Mouse (Mus musculus) embryonic facial prominence, embryonic 10.5 days (tissue): ENCODE data around the gene Apmap. TPM values are rescaled to one million over a fixed set of nuclear protein-coding genes. Genes with fewer than 3 reads are reported as not detected.

Experiments used
- DNase-seq: peaks from one replicate; pipeline ENCODE4 v3.0.0-alpha.2; 2017; ENCODE audit warnings: low spot score
- H3K27ac ChIP-seq: fragments of 300-500 bp; sonication (generic); replicated peaks from 2 replicates; pipeline ENCODE4 v1.5.1; 2016; ENCODE audit warnings: mild to moderate bottlenecking
- H3K27me3 ChIP-seq: fragments of 300-500 bp; sonication (generic); replicated peaks from 2 replicates; pipeline ENCODE4 v1.6.1; 2016; ENCODE audit warnings: low read depth, mild to moderate bottlenecking; ENCODE audit not compliant: poor library complexity, severe bottlenecking
- H3K36me3 ChIP-seq: fragments of 300-500 bp; sonication (generic); replicated peaks from 2 replicates; pipeline ENCODE4 v1.6.1; 2016; ENCODE audit warnings: mild to moderate bottlenecking, moderate library complexity
- H3K4me1 ChIP-seq: fragments of 300-500 bp; sonication (generic); 2 replicates; pipeline ENCODE4 v1.6.1; 2016
- H3K4me3 ChIP-seq: fragments of 300-500 bp; sonication (generic); 2 replicates; pipeline ENCODE4 v1.5.1; 2016; ENCODE audit warnings: mild to moderate bottlenecking, moderate library complexity
- H3K9me3 ChIP-seq: fragments of 300-500 bp; sonication (generic); 2 replicates; pipeline ENCODE4 v1.6.1; 2016; ENCODE audit warnings: mild to moderate bottlenecking
- WGBS: fragments of 180-500 bp; shearing (Covaris S2); methylation state at CpG from one replicate; pipeline ENCODE4 v1.1.7; 2016; 5-methylcytosine and 5-hydroxymethylcytosine counted together
- polyA plus RNA-seq: library from polyadenylated mRNA; unstranded; fragments of >200 nt; fragmentation: Nextera tagmentation; extraction: Ambion mirVana; gene quantifications from 2 replicates; pipeline ENCODE4 v1.2.1, GENCODE M21; 2016

Gene Apmap
- polyA plus RNA-seq, 1 experiment from 2014 or later: 27.9 TPM

DNA sequence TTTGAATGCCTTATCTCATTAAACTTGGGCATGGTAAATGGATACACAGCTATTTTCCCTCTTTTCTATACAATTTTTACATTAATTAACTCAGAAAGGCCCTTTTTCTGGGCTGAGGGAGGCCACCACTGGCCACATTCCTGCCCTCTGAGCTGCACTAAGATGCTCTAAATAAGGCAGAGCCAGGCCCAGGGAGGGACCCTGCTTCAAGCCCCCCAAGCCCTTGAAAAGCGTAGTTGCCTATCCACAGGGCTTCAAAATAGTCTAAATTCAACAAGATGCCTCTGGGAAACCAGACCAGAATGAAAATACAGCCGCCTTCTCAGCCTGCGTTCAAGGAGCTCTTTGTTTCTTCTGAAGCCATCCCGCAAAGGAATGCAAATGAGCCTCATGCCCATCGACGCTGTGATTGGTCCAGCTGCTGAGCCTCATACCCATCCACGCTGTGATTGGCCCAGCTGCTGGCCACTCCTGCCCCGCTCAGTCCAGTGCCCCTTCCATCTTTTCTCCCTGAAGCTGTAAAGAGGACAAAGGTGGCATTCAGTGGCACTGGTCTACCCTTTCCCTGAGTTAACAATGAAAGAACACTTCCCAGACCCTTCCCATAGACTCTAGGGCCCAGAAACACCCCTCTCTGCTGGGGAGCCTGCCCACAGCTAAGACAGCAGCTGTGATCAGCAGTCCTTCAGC lies 35.5 kb upstream of the Apmap start:
- 43% methylated on average over 8 of the region's 8 CpGs for WGBS
- Histone ChIP-seq H3K4me3 (no peak overlapping the region), H3K27ac (peak overlapping the region; percentile 83), H3K9me3 (0 out of 2 replicates have a peak, but pooled peaks cover 3% of the 10 kb centered on the region), H3K4me1 (peaks cover 4% of the 10 kb centered on the region; the same call in 1 of the 2 replicates), H3K36me3 (no peaks in the 10 kb centered on the region), H3K27me3 (no peaks in the 10 kb centered on the region)
- DNase-seq: peak; percentile 70

DNA sequence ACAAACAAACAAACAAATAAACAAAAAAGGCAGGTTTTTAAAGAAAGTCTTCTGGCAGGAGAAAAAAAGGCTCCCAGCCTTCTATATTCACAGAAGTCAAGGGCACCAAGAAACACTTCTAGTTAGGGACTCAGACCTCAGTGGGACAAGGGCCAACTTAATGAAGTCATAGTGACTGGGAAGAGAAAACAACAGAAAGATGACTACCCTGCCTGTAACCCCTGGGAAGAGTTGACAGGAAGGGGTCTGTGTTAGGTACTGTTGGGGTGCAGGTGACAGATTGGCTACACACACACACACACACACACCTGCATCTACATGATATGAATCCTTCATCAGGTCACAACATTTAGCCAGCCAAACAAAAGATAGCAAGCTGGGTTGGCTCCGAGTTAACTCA lies 34.8 kb upstream of the Apmap start:
- H3K4me1 ChIP-seq: no peaks in the 10 kb centered on the region
- H3K36me3 ChIP-seq: no peaks in the 10 kb centered on the region
- 0 out of 2 replicates have a peak, but pooled peaks cover 3% of the 10 kb centered on the region for H3K9me3 ChIP-seq
- no peak for DNase-seq
- H3K27me3 ChIP-seq: no peaks in the 10 kb centered on the region
- H3K4me3 ChIP-seq: no peak overlapping the region
- 84% methylated on average over 1 of the region's 1 CpGs for WGBS
- H3K27ac ChIP-seq: peak overlapping the region; percentile 83

DNA sequence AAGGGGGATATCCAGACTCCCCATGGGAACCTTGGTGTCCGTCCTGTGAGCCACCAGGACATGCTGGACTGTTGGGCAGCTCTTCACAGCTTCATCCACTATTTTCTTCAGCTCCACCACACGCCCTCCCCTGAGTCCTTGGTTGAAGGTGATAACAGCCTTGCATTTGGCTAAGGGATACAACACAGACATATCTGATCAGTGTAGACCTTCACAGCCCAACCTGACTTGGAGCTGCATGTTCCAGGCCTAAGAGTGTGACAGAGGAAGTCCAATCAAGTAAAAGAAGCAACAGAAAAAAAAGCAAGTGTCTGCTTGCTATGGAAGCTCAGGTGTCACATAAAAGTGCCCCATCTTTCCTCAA lies 30.0 kb upstream of the Apmap start:
- H3K36me3 ChIP-seq: no peaks in the 10 kb centered on the region
- H3K4me1 ChIP-seq: peaks cover 7% of the 10 kb centered on the region; the same call in 1 of the 2 replicates

DNA sequence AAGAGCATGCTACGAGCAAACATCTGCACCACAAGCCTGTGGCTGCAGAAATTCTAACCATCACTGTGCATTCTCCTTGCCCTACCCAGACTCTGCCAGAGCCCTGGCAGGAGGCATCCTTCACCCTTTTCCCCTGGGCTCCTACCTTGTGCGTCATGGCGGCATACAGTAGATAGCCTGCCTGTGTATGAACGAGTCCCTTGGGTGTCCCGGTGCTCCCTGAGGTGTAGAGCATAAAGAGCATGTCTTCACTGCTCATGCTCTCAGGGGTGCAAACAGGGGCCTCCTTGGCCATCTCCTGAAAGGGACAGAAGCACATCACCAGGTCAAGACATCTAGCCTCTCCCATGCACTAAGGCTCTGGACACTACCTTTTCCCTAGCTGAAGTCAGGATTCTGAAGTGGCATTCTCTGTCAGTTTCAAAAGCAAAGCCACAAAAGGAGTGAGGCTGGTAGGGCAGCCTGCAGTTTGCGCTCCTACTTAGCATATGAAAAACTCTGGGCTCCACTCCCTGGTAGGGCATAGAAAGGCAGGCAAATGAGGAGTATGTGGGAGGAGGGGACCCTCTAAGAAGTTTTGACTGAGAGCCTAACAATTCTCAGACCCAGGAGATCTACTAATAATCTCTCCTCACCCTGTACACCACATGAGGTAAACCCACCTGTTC lies 29.5 kb upstream of the Apmap start:
- no peak overlapping the region for H3K4me3 ChIP-seq
- no peaks in the 10 kb centered on the region for H3K9me3 ChIP-seq
- H3K27ac ChIP-seq: peak overlapping the region; percentile 54; the same call in 1 of the 2 replicates
- DNase-seq: no peak
- 53% methylated on average over 6 of the region's 6 CpGs for WGBS
- H3K36me3 ChIP-seq: no peaks in the 10 kb centered on the region
- H3K27me3 ChIP-seq: no peaks in the 10 kb centered on the region
- peaks cover 7% of the 10 kb centered on the region; the same call in 1 of the 2 replicates for H3K4me1 ChIP-seq

More for the DNA sequence above, 30.0 kb upstream of the Apmap start:
- Histone ChIP-seq H3K27ac (no peak overlapping the region), H3K4me3 (no peak overlapping the region), H3K9me3 (no peaks in the 10 kb centered on the region), H3K27me3 (no peaks in the 10 kb centered on the region)
- 41% methylated on average over 2 of the region's 2 CpGs for WGBS
- DNase-seq: no peak

DNA sequence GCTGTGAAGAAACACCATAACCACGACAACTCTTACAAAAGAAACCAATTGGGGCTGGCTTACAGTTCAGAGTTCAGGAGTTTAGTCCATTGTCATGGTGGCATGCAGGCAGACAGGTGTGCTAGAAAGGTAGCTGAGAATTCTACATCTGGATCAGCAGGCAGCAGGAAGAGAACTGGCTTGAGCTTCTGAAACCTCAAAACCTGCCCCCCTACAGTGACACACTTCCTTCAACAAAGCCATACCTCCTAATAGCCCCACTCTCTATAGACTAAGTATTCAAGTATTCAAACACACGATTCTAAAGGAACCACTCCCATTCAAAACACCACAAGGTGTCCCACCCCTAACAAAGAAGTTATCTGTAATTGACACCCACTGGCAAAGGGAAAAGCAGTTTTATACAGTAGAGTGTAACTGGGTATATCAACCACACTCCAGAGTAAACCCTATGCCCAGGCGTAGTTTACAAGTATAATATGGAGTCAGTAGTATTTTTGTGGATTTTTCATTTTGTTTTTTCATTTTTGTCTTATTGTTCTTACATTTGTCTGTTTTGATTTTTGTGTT lies 27.6 kb upstream of the Apmap start:
- DNase-seq: no peak
- WGBS: 78% methylated on average over 3 of the region's 3 CpGs
- Histone ChIP-seq H3K9me3 (no peaks in the 10 kb centered on the region), H3K27ac (no peak overlapping the region), H3K36me3 (no peaks in the 10 kb centered on the region), H3K4me1 (peaks cover 7% of the 10 kb centered on the region; the same call in 1 of the 2 replicates), H3K4me3 (no peak overlapping the region), H3K27me3 (no peaks in the 10 kb centered on the region)

DNA sequence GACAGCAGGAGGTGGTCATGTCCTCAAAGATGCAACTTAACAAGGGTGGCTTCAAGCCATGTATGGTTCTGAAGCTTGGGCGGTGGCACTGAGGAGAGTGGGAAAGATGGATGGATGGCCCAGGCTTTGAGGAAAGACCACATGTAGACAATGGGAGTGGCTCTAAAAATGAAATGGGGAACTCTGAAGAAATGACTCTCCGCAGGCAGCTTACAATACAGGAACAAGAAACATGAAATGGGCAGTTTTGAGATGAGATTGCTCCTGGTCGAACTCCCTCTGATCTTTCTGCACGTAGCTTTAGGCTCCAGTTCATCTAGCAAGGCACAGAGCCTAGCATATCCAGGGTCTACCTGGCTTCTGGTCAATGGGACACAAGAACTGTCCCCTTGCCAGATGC lies 20.9 kb upstream of the Apmap start:
- Histone ChIP-seq H3K27me3 (no peaks in the 10 kb centered on the region), H3K27ac (no peak overlapping the region), H3K4me1 (no peaks in the 10 kb centered on the region), H3K9me3 (no peaks in the 10 kb centered on the region), H3K36me3 (no peaks in the 10 kb centered on the region), H3K4me3 (no peak overlapping the region)
- WGBS: 92% methylated on average over 4 of the region's 4 CpGs
- DNase-seq: no peak

DNA sequence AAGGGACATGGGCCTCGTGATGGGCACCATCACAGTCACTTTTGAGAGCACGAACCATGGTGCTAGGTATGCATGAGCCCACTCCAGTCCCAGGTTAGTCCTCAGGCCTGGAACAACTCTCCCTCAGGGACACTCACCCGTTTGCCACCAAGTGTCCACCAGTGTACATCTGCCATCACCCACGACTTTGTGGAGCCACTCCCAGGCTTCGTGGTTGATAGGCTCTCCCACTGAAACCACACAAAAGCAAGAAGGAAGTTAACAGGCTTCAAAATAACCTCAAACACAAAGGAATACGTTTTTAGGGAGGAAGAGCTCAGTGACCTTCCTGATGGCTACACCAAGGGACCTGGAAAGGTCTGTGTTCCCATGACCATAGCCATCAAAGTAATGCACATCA lies 18.8 kb upstream of the Apmap start:
- Histone ChIP-seq H3K27me3 (no peaks in the 10 kb centered on the region), H3K36me3 (no peaks in the 10 kb centered on the region), H3K27ac (no peak overlapping the region), H3K4me3 (no peak overlapping the region), H3K4me1 (no peaks in the 10 kb centered on the region), H3K9me3 (no peaks in the 10 kb centered on the region)
- DNase-seq: no peak
- WGBS: 76% methylated on average over 6 of the region's 6 CpGs

DNA sequence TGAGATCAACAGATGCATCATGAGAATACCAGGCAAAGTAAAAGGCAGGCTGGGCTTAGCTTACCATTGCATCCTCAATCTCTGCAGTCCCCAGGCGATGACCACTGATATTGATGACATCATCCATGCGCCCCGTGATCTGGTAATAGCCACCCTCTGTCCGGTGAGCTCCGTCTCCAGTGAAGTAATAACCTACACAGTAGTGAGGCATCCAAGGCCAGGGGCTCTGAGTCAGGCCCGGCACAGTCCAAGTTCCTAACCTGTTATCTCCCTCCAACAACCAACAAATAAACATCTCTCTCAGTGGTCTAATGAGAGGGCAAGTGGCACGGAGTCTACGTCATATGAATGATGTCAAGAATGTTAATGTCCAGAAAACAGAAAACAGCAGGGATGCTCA lies 16.6 kb upstream of the Apmap start:
- Histone ChIP-seq H3K27me3 (no peaks in the 10 kb centered on the region), H3K4me1 (no peaks in the 10 kb centered on the region), H3K36me3 (no peaks in the 10 kb centered on the region), H3K4me3 (no peak overlapping the region), H3K27ac (no peak overlapping the region), H3K9me3 (no peaks in the 10 kb centered on the region)
- no peak for DNase-seq
- WGBS: 94% methylated on average over 8 of the region's 8 CpGs

DNA sequence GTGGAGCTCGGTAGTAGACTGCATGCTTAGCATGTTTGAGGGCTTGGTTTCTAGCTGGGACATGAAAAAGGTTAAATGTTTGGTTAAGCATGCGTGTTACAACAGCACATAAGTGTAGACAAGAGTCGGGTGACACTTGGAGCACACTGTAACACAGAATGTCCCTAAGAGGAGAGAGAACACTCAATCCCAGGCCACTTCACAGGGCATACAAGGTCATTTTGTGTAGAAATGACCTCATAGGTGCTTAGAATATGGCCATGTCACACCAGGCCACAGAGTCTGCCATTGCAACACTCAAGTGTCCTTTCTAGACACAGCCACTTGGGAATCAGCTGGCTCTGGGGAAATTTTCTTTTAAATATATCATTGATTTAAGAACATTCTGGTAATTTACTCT lies 15.6 kb upstream of the Apmap start:
- 83% methylated on average over 3 of the region's 3 CpGs for WGBS
- Histone ChIP-seq H3K36me3 (no peaks in the 10 kb centered on the region), H3K4me1 (no peaks in the 10 kb centered on the region), H3K4me3 (no peak overlapping the region), H3K9me3 (no peaks in the 10 kb centered on the region), H3K27me3 (no peaks in the 10 kb centered on the region), H3K27ac (no peak overlapping the region)
- DNase-seq: no peak

DNA sequence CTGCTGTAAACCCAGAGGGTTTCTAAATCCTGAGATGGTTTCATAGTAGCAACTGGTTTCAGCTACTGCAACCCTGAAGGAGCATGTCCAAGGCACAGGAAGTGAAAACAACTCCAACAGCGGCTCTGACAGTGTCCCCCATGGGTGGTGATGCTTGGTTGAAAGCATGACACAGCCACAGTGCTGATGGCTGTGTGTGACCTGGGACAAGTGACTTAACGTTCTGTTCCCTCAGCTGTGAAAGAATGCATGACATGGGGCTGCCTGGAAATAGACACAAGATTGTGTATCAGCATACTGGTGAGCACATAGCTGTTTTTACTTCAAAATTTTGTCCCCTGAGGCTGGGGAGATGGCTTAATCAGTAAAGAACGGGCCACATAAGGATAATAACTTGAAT lies 13.3 kb upstream of the Apmap start:
- DNase-seq: no peak
- WGBS: 73% methylated on average over 3 of the region's 3 CpGs
- H3K27ac ChIP-seq: no peak overlapping the region
- no peaks in the 10 kb centered on the region for H3K36me3 ChIP-seq
- no peak overlapping the region for H3K4me3 ChIP-seq
- no peaks in the 10 kb centered on the region for H3K9me3 ChIP-seq
- H3K4me1 ChIP-seq: no peaks in the 10 kb centered on the region
- no peaks in the 10 kb centered on the region for H3K27me3 ChIP-seq

DNA sequence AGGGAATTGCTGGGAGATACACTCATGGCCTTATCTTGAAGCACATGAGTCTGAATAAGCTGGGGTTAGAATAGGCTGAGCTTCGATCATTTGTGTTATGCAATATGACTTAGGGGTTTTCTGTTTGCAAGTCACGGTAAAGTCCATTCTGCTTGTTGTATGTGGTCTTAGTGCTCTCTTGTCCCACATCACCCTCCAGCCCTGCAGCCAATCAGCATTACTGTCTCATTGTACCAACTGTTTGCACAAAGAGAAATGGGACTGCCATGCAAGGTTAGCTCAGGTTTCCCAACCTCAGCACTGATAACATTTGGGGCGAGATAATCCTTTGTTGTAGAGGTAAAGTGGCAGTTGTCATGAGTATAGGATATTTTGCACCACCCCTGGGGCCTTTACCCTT lies 1.7 kb upstream of the Apmap start:
- no peaks in the 10 kb centered on the region for H3K9me3 ChIP-seq
- no peak overlapping the region for H3K4me3 ChIP-seq
- no peak overlapping the region for H3K27ac ChIP-seq
- peaks cover 12% of the 10 kb centered on the region for H3K4me1 ChIP-seq
- H3K36me3 ChIP-seq: no peaks in the 10 kb centered on the region
- 80% methylated on average over 3 of the region's 3 CpGs for WGBS
- no peaks in the 10 kb centered on the region for H3K27me3 ChIP-seq
- no peak for DNase-seq

DNA sequence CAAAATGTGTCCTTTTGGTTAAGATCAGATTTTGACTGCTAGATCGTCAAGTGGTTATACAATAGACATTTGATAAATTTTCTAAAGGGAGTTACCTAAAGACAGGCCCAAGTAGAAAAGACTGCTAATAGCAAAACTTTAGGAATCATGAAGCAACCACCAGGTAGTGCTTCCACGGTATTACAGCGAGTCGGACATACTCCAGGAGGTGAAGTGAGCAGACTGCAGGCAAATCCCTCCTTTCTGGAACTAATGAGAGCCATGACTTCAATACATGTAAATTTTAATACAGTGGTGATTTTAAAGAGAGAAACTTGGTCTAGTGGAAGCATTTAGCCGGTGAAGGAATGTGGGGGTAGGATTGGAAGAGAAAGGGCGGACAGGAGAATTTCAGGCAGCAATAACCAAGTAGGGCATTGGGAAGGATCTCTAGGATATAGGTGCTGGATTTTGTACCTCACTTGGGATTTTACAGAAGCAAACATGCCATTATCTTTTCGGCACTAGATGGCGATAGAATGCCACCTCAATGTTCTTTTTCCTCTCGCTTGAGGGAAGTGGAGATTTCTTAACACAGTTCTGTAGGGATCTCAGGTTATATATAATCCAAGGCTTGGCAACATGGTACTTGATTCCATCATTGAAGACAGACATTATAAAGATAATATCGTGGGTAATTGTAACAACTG lies 649 bp upstream of the Apmap start:
- Histone ChIP-seq H3K4me1 (peaks cover 12% of the 10 kb centered on the region), H3K4me3 (peak overlapping the region; percentile 87), H3K9me3 (no peaks in the 10 kb centered on the region), H3K36me3 (no peaks in the 10 kb centered on the region), H3K27ac (peak overlapping the region; percentile 77), H3K27me3 (no peaks in the 10 kb centered on the region)
- 3% methylated on average over 10 of the region's 10 CpGs for WGBS
- DNase-seq: peak; percentile 54
